Mouse (Mus musculus) lung, adult 2 months (tissue): ENCODE results near the gene Atad5.

Experiments
- CTCF ChIP-seq: fragments of 200-500 bp; IDR thresholded peaks from 2 replicates; pipeline ENCODE4 v1.5.1; 2011; ENCODE audit warnings: mild to moderate bottlenecking, low read length, control low read depth; ENCODE audit not compliant: insufficient read depth
- POLR2A ChIP-seq: fragments of 200-500 bp; IDR thresholded peaks from 2 replicates; pipeline ENCODE4 v1.6.1; 2011; ENCODE audit warnings: low read depth, mild to moderate bottlenecking, control low read depth, low read length, borderline replicate concordance; ENCODE audit errors: extremely low read depth

GRCm38 (mm10) chr11:80164224-80164623 is 75.0 kb downstream of the Atad5 start:
- TF ChIP-seq CTCF (no peak), POLR2A (no peak)
